Mouse (Mus musculus): ENCODE measurements at regions not wholly inside any gene's neighbourhood (a gene's known extent, or its start where the extent isn't known, plus 50 kb on each side); places are given as distances from the start of the nearest gene placed in this dataset.
"Not testable (repeated sequence)": the region's sequence is repeated elsewhere in the genome, so short reads cannot be mapped to it uniquely, and the experiment has no call there.

DNA sequence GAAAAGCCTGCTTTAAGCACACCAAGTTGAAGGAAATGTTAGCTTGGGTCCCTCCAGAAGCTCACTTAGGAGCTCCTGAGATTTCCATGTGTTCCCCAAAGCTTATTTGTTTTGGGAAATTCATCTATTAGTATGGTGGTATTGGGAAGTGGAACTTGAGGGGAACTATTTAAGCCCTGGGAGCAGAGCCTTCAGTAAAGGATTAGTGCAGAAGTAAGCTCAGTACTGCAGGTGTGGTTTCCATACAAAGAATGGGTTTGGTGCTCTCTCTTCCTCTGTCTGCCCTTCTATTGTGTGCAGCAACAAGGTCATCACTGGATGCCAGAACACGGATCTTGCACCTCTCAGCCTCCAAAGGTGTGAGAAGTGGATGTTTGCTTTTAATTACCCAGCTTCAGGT lies 57.2 kb downstream of the Foxa2 start:
- DNase-seq (ENCODE audit: low spot score), result no peak

- DNase-seq (ENCODE audit: low spot score), result no peak
Measured at GRCm38 (mm10) chr2:147988586-147988985, 58.2 kb downstream of the Foxa2 start.

GRCm38 (mm10) chr2:147985261-147985575 lies 61.6 kb downstream of the Foxa2 start:
- no peak for DNase-seq (ENCODE audit: low spot score)

GRCm38 (mm10) chr2:147984547-147985260 lies 62.1 kb downstream of the Foxa2 start:
- DNase-seq (ENCODE audit: low spot score), result peak; percentile 26

- DNase-seq (ENCODE audit: low spot score), result peak; percentile 61
Measured at GRCm38 (mm10) chr2:147980929-147981479, 65.8 kb downstream of the Foxa2 start.

- no peak for DNase-seq (ENCODE audit: low spot score)
Measured at GRCm38 (mm10) chr2:147980408-147980807, 66.4 kb downstream of the Foxa2 start.

DNA sequence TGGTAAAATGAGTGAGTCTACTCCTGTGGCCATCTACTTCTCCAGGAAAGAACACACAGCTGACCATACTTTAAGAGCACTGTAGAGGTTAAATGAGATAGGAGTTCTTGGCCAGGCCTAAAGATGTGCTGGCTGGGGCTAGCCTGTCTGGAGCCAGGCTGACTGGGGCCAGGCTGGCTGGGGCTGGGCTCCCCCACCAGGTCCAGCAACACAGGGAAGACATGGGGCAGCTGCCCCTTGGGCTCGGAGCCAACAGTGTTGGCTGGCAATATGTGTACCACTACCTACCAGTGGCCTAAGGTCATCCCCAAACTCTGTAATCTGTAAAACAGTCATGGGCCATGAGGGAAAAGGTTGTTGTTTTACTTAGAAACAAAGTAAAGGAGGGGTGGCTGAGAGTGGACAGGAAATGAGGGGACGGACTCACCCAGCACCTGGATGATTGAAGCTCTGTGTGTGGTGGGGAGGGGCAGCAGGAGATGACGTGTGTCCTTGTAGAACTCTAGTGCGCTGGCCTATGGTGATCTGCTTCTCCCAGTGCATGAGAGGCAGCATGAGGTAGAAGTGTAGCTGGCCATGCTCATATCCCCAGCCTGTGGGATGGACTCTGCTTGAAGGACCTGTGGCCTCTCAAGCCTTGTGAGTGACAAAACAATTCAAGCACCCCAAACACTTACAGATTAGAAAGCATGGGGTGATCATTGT lies 67.0 kb downstream of the Foxa2 start:
- DNase-seq (ENCODE audit: low spot score), result no peak

- no peak for DNase-seq (ENCODE audit: low spot score)
Measured at GRCm38 (mm10) chr2:147979001-147979400, 67.8 kb downstream of the Foxa2 start.

DNA sequence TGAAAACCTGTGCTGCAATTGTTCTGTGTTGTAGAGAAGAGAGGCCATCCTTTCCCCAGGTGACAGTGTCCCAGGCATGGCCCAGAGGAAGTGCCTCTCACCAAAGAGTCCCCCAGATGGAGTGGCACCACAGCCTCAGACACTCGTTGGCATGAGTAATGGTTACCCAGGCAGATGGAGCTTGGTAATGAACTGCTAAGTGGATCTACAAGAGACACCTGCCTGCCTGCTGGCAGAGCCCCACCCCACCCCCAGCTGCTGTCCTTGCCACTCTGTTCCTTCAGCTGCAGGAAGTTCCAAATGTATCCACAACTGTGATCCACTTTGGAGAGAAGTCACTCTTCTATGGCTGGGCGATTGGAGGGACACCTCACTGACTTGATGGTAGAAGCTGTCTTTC lies 72.0 kb downstream of the Foxa2 start:
- DNase-seq (ENCODE audit: low spot score), result no peak

DNA sequence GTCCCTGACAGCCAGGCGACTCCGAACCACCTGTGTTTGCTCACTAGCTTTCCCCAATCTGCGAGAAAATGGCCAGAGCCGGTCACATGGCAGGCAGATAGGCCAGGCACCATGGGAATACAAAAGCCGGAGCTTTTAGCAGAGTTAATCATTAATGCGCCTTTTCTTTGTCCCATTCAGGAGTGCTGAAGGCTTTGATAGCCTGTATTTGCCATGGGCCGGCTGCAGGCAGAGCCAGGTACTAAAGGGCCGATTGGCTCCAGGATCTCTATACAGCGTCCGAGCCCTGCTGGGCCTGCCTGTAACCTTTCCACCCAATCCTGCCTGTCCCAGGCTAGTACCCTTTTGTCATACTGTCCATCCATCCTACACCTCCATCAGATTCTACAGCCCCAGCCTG lies 78.1 kb downstream of the Foxa2 start:
- peak; percentile 47 for DNase-seq (ENCODE audit: low spot score)

- DNase-seq (ENCODE audit: low spot score), result no peak
Measured at GRCm38 (mm10) chr2:147967829-147968529, 78.8 kb downstream of the Foxa2 start.

DNA sequence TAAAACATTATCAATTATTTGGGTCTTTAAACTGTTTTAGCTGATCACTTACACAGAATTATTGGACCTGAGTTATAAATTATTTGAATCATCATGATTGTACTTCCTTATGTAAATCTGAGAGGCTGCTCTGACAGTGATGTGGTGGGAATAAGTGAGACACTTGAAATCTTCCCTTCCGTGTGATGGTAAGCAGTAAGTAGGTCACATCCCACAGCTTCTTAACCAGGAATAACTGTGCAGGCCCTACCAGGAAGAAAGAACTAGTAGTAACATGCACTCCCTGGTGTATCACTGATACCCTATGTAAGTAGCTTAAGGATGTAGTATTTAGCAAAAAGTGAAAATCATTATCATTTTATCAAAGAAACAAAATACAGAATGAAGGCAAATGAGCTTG lies 83.5 kb downstream of the Foxa2 start:
- DNase-seq (ENCODE audit: low spot score), result not testable (repeated sequence)

GRCm38 (mm10) chr2:147961633-147962032 lies 85.1 kb downstream of the Foxa2 start:
- no peak for DNase-seq (ENCODE audit: low spot score)

- DNase-seq (ENCODE audit: low spot score), result peak; percentile 24
Measured at GRCm38 (mm10) chr2:147954183-147954582, 92.6 kb downstream of the Foxa2 start.

DNA sequence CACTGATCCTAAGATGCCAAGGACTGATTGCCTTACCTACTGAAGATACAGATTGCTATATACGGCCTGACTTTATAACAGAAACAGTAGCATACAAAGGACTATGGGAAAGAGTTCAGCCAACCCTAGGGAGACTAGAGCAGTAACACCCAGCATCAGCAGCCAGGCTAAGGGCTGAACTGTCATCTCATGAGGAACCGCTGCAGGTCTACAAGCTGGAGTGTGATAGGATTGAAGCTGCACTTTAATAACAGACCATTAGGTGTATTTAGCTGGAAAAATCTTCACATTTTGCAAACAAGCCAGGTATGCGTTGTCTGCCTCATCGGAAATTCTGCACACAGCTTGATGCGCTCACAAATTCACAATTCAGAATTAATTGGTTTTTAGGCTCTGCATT lies 95.5 kb downstream of the Foxa2 start:
- no peak for DNase-seq (ENCODE audit: low spot score)

GRCm38 (mm10) chr2:147944171-147945040 lies 102.4 kb downstream of the Foxa2 start:
- no peak for DNase-seq (ENCODE audit: low spot score)

GRCm38 (mm10) chr2:147942591-147942990 lies 104.2 kb downstream of the Foxa2 start:
- DNase-seq (ENCODE audit: low spot score), result no peak

- no peak for DNase-seq (ENCODE audit: low spot score)
Measured at GRCm38 (mm10) chr2:147941319-147941718, 105.5 kb downstream of the Foxa2 start.

DNA sequence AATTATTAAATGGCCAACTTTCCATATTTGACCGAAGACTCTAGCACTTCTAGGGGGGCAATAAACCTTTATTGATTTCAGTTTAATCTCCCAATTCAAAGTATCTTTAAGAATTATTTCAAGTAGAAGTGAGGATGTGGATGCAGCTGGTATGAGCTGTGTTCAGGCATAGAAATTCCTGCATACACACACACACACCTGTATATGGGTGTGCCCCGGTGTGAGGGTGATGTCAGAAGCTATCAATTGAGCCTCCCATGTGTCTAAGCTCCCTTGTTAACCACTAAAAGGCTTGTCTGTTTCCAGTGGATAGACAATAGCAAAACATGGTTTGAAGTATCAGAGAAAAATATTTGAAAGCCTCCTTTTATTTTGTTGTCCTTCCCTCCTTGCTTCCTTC lies 114.3 kb downstream of the Foxa2 start:
- no peak for DNase-seq (ENCODE audit: low spot score)

- DNase-seq (ENCODE audit: low spot score), result no peak
Measured at GRCm38 (mm10) chr2:147929031-147929711, 117.6 kb downstream of the Foxa2 start.
